Mouse (Mus musculus) left cerebral cortex, adult 8-10 months (tissue): ENCODE measurements around the gene Ahsa1. TPM values are rescaled to one million over a fixed set of nuclear protein-coding genes. Genes with fewer than 3 reads are reported as not detected.
A peak's percentile ranks its signal among the peaks of the same experiment; 100 is the strongest.
"Not testable (repeated sequence)": the region's sequence is repeated elsewhere in the genome, so short reads cannot be mapped to it uniquely, and the experiment has no call there.

Source experiments
- DNase-seq, 2 experiments: peaks; one replicate each; pipeline ENCODE4 v3.0.0; 2022; ENCODE audit warnings: low spot score in 2 of 2
- total RNA-seq, 4 experiments: library from RNA; stranded (reverse); gene quantifications; 2 replicates each; pipeline ENCODE4 v1.2.4; 2022

Gene Ahsa1
- total RNA-seq, result 100 to 1,000 TPM; 129 to 167 (median 149) TPM

DNA sequence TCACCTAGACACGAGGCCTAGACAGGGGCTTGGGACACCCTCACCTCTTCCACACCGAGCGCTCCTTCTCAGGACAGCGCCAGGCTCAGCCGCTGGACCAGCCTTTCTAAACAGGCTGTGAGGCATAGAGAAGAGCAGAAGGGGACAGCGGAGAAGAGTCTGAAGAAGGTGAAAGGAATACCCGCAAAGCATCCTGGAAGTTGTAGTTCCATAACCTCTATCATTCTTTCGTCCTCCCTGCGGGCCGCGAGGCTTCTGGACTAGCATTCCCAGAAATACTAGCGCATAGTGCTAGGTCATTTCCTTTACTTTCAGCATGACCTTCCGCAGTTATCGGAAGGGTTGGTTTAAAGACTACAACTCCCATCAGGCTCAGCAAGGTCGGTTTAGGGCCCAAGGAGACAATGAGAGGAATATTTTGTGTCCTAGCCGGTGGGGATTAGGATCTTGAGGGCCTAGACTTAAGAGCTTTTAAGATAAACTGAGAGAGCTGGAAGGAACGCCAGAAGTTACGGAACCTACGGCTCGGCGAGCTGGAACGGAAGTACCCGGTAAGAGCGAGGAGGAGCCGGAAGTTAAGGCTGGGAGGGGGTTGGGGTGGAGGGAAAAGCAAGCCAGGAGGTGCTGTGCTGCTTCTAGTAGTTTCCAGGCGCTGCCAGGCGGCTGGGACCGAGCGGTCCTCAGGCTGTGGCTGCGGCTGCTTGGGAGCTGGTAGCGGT, at the start of gene Ahsa1, which contains the start of gene Vipas39:
Ahsa1 (plus strand) TSS at position 372 of the 719 bp plus-strand sequence.
Vipas39 (minus strand) TSS at position 149 of the 719 bp plus-strand sequence.
- peak; percentile 78 to 94 for DNase-seq

DNA sequence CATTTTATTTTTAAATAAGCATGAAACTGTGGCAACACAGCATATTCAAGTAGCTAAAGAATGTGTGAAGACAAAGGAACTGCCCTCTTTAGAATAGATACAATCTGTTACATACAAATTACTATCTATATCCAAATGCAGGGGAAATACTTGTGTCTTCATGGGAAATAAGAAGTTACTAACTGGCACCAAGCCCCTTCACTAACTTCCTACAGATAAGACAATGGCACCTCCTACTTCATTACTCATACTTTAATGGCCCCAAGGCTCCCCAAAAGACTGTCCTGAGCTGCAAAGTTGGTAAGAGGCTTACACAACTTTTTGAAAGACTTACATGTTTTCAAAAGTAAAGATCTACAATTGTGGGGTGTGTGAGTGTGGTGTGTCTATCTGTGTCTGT, 48.7 kb upstream of the Ahsa1 start:
- DNase-seq, result no peak

DNA sequence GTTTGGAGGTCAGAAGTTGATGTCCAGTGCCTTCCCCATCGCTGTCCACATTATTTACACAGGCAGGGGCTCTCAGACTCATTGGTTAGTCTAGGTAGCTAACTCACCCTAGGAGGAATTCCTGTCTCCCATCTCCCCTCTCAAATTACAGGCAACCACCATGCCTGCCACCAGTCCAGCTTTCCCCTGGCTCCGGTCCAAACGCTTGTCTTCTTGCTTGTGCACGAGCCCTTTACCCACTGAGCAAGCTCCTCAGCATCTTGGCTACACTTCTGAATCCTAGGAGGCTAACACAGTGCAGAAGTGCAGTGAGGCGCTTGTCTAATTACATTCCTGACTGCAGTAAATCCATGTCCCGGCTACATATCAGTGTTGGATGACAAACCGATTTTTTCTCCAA, 46.9 kb upstream of the Ahsa1 start:
- no peak for DNase-seq

DNA sequence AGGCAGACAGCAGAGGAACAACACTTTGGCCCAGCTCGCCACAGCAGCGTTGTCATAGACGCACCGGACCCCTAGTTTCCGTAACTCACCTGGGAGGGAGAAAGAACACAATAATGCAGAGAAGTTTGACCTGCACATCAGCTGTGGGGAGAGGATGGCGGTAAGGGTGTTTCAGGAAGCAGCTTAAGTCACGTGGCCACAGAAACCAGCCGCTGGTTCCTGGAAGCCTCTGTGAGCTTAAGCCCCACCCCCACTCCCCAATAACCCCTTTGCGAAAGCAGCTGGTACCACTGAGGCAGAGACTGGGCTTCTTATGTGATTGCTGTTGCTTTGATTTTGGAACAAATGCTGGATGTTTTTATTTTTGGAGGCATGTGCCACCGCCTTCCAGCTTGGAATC, 41.3 kb upstream of the Ahsa1 start:
- no peak for DNase-seq

DNA sequence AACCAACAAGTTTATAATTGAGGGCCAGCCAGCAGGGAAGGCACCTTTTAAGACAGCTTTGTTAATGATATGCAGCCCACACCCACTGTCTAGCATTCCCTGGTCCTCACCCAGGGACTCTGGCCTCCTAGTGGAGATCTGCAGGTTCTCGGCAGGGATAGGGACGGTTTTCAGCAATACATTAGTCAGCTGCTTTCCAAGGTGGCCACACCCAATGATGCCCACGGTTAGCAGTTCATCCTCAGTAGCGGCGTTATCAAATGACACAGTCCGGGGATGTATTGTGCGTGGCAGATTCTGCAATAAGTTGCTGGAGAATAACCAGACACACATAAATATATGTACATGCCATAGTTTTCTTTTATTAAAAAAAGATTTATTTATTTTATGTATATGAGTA, 39.5 kb upstream of the Ahsa1 start:
- no peak for DNase-seq

DNA sequence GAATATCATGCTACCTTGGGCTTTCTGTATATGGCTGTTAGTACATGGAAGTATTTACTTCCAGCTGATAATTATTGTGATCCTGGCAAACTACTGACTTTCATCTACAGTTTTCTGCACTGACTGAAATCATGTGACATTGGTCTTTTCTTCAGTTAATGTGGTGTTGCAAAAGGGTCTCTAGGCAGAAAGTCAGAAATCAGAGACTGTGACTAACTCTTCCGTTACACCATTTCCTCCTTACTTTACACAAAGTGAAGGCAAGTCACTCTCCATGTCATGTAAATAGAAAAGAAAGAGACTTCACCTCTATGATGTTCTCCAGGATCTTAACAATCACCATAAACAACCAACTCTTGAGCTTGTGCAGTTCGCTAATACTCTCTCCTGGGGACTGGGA, 36.6 kb upstream of the Ahsa1 start:
- no peak for DNase-seq

DNA sequence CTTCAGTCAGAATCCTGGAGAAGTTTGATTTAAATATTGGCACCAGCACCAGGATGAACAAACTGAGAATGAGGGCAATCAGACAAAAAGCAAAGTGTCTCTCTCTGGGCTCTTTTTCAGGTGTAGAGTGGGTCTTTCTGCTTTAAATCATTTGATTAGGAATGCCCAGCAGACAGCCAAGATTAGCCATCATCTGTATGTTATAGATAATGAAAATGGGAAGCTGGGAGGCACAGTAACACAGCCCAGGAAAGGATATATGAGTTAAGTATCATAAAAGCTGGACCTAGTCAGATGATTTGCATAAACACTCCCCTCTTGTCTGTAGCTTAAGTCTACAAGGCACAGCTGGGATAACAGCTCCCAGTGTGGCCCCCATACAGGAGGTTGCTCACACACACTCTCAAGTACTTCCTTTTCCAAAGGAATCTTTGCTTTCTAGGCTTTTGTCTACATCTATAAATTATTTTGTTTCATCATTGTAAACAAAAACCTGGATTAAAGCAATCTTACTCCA, 35.8 kb upstream of the Ahsa1 start:
- no peak for DNase-seq

DNA sequence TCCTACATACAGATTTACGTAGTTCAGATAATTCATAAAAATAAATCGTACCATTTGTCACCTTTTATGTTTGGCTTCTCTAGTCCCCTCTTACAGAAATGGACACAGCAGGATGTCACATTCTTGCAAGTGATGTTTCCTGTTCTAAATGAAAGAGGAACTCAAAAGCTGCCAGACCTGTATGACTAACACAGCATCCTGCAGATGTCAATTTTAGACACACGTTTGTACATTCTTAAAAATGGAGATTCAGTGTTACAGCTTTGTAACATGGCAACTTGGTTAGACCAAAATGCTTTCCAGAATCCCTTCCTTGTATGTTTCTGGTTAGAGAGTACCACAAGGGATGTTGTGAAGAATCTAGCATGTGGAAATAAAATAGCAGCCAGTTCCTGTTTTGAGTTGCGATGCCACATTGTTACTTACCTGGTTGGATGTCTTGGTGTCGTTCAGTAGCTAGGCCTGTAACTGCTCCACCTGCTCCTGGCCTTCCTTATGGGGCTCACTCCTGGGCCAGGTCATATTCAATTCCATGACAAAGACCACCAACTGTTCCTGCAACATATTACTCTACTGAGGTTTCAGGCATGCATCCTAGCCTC, 29.3 kb upstream of the Ahsa1 start:
- DNase-seq, result no peak

DNA sequence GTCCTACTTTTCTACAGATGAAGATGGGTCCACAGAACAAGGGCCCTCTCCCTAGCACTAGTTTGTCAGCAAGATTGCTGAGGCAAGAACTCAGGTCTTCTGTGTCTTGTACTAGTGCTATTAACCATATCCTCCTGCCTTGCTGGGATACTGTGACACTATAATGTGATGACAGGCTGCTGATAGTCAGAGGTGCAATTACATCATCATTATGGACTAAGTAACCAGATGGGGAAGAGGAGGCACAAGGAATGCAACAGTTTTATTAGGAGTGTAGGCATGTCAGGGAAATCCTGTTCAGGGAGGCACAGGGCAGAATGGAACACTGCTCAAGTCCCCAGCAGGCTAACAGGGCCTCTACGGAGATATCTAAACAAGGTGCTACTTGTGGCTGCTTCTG, 27.6 kb upstream of the Ahsa1 start, which contains the start of gene Noxred1:
Noxred1 (minus strand) TSS at position 101 of the 400 bp plus-strand sequence.
- no peak for DNase-seq

DNA sequence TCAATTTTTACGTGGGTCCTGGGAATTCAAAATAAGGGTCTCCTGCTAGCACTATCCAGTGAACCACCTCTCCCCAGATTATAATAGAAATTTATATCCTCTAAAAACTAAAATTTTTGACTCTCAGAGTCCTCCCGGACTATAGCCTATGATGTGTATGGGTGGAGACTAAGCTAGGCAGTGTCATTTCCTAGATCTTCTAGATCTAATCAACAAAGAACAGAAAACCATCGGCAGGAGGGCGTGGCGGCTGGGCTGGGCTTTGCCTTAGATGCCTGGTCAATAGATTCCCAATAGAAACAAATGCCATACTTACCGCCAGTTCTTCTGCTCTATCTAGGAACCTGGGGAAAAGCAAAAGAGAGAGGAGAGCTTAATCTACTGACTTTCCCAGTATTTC, 16.1 kb upstream of the Ahsa1 start:
- DNase-seq, result no peak

DNA sequence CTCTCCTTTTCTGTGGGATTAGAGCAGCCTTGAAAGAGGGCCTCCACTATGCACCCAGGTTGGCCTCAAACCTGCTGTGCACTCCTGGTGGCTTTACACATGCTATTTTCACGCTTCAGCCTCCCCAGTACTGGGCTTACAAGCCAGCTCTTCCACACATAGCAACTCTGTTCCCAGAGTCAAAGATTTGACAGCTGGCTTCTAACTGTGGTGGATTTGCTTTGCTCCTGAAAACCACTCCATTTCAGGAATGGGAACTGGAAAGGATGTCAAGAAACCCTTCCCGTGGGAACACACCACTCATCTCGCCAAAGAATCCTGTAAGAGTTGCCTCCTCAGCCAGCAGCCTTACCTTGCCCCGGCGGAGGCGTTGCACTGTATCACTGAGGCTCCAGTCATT, 12.4 kb upstream of the Ahsa1 start:
- DNase-seq, result no peak

DNA sequence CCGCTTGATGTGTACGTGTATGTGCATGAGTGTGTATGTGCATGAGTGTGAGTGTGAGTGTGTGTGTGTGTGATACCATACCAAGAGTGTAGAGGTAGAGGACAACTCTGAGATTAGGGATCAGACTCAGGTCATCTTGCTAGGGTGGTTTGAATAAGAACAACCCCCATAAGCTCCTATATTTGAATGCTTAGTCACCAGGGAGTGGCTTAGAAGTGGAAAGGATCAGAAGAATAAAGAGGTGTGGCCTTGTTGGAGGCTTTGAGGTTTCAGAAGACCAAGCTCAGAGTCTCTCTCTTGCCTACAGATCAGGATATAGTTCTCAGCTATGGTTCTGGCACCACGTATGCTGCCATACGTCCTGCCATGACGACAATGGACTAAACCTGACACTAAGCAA, 9.7 kb upstream of the Ahsa1 start:
- DNase-seq, result no peak

DNA sequence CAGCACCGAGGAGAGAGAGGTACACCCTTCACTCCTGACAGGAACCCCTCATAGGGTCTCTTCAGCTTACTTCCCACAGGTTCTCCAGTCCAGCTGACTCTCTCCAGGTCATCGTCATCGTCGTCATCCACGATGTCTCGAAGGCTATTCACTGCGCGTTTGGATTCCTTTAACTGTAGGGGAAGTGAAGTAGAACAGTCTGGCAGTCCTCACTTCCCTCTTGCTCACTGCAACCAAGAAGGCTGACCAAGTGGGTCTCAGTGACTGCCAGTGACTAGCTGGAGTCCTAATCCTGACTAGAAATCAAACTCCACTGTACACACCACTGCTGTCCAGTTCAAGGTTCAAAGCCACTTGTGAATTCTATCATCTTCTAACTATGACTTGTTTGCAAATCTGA, 5.7 kb upstream of the Ahsa1 start:
- no peak for DNase-seq

DNA sequence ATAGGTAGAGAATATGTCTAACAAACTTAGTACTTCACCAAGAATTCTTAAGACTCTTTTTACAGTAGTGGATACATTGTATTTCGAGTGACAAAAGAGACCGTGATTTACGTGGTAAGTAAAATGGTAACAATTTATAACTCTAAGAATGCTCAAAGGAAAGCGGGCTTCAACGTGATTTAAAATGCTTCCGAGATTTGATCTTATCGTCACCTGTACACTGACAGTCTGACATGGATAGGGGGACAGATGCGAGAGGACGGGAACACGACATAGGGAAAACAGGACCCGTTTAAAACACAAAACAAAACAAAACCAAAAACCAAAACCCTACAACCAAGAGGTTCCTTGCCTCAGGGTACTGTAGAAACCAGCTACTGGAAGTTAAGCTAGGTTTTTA, 835 bp upstream of the Ahsa1 start:
- no peak for DNase-seq

DNA sequence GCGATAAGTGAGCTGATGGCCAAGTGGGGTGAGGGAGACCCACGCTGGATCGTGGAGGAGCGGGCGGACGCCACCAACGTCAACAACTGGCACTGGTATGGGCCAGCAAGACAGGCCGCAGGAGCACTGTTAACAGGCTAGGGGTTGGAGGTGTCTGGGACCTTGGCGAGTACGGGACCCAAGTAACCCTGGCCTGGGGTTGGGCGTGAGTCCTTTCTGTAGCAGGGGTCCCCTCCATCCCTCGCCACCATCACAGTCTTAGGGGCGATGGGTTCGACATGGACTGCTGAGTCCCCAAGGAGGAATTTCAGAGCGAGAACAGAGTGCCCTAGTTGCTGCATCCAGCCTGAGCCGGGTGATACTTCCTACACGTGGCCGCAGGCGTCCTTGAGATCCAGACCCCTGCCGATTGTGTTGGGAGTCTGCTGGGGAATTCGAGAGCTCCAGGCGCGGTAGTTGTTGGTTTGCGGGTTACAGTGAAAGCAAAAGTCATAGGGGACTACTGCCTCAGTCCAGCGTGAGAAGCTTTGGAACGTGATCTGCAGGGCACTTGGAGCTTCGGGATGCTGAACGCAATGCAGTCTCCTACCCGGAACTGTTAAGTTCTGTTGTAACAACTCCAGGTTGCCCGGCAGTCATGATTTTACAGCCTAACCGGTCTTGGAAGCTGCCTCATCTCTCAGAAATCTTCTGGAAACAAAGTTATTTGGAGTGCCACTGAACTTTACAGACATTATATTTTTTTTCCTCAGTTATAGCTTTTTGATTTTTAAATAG, 736 bp downstream of the Ahsa1 start:
- no peak for DNase-seq

DNA sequence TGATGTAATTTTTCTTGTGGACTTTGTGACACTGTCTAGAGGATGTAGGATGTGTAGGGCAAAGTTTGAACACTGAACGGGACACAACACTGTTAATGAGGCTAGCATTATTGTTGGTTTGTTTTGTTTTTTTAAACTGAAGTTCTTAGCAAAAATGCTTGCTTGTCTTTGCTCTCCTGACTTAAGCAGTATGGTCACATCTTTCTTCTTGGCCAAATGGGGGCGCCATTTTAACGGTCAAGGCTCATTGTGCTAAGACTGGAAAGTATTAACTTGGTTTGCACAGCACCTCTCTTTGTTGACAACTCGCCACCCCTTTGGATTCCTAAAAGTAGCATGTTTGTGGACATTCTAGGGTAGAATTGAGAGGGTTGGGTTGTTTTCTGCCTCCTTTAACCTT, 1.4 kb downstream of the Ahsa1 start:
- no peak for DNase-seq

DNA sequence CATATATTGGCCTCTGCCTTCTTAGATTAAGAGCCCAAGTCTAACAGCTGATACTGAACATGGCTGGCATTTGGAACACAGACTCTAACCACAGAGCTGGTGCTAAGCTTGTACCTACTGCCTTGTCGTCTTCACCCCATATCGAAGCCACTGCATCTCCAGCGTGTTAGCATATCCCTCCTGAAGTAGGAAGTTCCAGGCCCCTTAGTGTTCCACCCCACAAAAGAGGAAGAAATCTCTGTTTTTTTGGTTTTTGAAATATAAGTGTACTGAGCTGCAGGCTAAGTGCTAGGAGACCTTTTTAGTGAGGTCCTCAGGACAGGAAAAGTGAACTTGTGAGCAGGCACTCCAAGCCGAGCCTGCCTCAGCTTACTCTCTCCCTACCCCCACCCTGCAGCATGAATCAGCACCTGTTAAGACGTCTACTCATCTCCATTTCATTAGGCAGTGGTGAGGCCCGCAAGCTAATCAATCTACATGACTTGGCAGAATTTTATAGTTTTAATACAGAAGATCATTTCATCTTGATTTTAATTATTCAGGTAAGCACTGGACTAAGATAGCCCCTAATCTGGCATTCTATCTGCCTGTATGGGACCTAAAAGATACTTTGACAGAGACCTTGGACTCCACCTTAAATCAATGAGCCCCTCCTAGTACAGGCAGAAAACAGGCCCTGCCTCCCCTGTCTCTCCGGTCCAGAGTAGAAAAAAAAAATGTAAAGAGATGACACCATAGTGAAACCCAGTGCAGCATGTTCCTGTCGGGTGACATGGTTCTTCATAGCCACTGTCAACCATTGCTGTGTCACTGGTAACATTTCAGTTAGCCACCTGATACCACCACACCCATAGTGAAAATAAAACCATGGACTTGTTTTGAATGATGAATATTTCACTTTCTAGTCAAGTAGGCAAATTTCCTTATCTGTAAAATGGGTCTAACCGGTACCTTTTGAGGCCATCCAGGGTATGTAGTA, 8.9 kb downstream of the Ahsa1 start:
- no peak for DNase-seq

DNA sequence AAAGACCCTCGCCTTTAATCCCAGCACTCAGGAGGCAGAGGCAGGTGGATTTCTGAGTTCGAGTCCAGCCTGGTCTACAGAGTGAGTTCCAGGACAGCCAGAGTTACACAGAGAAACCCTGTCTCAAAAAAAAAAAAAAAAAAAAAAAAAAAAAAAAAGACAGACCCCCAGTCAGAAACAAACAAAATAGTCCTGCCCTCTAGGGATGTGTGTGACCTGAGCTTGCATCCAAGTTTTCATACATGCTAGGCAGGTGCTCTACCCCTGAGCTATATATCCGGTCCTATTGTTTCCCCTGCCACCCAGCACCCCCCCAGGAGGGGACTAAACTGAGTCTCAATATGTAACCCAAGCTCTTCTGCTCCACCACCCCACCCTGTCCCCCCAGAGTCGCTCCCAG, 11.0 kb downstream of the Ahsa1 start:
- DNase-seq, result not testable (repeated sequence)

DNA sequence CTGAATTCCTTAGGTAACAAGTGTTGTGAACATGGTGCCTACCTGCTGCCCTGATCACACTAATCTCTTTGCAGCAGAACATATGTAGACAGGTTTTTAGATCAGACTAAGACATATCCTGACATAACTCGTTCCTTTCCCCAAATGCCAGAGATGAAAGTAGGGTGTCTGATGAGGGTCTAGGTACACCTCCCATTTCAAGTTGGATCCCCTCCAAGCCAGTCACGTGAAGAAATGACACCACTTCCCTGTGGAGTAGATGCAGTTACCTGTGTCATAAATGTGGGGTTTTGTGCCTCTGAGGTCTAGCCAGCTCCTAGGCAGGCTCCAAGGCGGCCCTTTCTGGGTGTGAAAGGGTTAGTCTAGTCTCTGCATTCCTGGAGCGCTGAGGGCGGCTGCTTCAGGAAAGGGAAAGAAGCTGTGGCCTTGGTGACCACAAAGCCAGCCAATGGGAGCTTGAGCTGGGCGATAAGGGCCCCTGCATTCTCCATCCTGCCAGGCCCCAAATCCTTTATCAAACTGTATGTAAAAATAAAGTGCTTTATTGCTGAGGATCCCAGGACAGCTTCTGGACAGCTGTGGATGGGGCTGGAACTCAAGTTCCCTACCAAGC, 11.9 kb downstream of the Ahsa1 start:
- DNase-seq, result no peak

DNA sequence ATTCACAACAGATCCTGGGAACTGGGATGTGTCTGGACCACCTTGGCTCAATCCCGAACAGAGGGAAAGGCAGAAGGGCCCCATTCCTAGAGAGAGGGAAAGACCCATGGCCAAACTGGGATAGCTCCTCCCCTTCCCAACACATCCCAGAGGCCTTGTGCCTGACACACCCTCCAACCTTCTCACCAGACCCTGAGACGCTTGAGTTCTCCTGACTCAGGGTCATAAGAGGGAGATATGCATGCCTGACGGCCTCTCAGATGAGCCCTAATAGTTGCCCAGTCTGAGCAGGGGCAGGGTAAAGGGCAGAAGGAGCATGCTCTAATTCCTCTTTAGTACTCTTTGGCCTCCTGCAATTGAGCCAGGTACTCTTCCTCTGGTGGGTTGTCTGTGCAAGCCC, 13.1 kb downstream of the Ahsa1 start:
- DNase-seq, result no peak

DNA sequence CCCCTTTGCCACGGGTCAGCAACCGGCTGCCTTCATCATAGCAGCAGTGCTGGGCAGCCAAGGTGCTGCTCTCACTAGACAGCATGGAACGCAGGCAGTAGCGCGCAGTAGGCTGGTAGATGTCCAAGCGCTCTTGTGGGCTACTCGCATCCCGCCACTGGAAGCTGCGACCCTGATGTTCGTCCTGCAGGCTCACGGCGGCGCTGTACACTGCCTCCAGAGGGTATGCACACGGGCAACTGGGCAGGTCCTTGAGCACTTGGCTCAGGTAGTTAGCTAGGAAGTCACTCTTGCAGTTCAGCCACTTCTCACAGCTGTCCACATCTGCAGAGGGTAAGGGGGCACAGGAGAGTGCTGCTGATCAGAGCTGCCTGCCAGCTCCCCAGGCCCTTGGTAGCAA, 13.6 kb downstream of the Ahsa1 start:
- no peak for DNase-seq
